Mouse (Mus musculus): ENCODE data around the gene Oas1h. TPM values are rescaled to one million over a fixed set of nuclear protein-coding genes. Genes with fewer than 3 reads are reported as not detected.
"Not testable (repeated sequence)": the region's sequence is repeated elsewhere in the genome, so short reads cannot be mapped to it uniquely, and the experiment has no call there.

The Oas1h gene
- total RNA-seq, 2 experiments from 2014 or later = not detected

DNA sequence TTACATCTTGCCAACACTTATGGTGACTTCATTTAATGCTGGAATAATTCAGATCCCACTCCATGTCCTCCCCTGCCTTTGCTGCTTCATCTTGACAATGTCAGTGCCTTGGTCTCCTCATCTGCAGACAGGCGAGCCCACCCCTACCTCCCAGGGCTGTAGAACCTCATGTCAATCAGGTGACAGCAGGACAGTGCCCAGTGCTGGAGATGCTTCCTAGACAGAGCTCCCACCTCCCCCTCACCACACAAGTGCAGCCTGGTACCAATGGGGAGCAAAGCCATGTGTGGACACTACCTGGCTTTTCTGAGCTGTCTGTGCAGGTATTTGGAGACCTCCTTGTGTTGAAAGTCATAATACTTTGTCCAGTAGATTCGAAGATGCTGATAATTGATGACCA, 17.6 kb downstream of the Oas1h start:
- intact Hi-C loops (cut with DNase I); DNase-seq: not testable (repeated sequence)

DNA sequence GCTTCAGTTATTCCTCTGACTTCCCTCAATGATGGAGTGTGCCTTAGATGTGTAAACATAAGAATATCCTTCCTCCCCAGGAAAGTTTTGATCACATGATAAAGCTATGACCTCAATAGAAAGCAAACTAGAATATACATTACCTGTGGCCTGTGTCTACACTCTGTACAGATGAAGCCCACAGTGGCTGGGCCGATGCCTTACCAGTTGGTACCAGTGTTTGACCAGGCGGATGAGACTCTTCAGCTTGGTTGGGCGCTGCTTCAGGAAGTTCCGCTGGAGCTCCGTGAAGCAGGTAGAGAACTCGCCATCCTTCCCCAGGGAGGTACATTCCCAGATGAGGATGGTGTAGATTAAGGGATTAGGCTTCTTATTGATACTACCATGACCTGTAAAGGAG, 20.5 kb downstream of the Oas1h start:
- DNase-seq; intact Hi-C loops (cut with DNase I): not testable (repeated sequence)

DNA sequence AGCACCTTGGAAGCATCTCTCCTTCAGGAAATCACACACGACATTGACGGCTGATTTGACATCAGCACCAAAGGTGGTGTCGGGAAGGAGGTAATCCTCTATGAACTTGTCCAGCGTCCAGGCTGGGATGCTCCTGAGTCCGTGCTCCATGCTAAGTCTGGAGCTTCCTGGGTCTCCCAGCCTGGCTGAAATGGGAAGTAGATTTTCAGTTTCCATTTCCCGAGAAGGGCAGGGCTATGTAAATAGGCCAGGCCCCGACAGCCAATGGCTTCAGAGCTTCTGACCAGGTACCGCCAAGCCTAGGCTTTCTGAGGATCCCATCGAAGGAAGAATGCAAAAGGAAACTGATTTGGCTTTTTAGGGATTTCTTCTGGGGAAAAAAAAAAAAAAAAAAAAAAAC, 26.2 kb downstream of the Oas1h start, which contains the start of gene Oas1g:
Oas1g (minus strand) TSS at position 201 of the 400 bp plus-strand sequence.
- intact Hi-C loops (cut with DNase I); DNase-seq: not testable (repeated sequence)

DNA sequence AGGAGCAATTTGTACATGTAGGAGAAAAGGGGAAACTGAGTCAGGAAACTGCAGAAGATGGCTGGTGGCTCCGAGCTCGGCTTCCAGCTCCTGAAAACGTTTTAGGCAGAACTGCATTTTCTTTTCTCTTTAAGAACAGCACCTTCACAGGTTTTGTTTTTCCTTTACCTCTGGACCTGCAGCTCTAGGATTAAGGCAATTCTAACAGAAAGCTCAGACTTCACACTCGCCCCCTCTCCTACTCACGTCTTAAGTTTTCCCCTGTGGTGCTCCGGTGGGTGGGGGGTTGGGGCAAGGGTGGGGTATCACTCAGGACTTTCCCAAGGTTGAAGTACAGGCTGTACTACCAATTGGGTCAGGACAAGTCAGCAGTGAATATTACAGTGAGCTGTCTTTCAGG, 26.6 kb downstream of the Oas1h start:
- intact Hi-C loops (cut with DNase I) = no loop called here
- no peak for DNase-seq

DNA sequence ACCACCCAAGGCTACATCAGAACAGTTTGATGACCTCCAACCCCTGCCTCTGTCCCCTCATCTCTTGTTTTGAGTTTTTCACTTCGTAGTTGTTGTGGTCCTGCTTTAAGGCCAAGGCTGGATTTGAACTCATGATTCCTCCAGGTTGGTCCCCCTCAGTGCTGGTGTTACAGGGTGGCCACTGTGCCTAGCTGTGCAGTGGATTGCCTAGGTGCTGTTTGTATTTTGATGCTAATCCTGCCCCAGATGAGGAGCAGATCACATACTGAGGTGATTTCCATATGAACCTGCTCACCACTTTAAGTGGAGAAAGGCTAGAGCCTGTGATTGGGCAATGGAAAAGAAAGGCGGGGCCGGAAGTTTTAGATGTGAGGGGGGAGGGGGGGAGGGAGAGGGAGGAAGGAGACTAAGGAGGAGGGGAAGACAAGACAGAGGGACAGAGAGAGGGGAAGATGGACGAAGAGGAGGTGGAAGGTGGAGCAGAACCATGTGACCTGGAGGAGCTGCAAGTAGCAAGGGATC, 27.1 kb downstream of the Oas1h start:
- intact Hi-C loops (cut with DNase I); DNase-seq: not testable (repeated sequence)

DNA sequence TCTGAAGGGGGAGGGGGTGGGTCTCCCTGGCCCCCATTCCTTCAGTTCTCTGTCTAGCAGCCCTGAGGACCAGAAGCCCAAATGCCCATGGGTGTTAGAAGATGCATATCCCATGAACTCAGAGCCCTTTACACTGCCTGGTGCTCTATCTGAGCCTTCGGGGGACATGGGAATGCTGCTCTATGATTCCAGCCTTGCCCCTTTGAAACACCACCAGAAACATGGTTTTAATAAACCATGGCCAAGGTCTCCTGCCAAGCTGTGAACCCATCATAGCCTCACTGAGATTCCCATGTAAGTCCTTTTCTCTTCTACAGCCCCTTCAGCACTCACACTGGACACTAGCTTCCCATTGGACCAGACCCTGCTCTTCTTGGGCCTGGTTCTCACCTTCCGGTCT, 28.8 kb downstream of the Oas1h start:
- intact Hi-C loops (cut with DNase I) = no loop called here
- DNase-seq = no peak

DNA sequence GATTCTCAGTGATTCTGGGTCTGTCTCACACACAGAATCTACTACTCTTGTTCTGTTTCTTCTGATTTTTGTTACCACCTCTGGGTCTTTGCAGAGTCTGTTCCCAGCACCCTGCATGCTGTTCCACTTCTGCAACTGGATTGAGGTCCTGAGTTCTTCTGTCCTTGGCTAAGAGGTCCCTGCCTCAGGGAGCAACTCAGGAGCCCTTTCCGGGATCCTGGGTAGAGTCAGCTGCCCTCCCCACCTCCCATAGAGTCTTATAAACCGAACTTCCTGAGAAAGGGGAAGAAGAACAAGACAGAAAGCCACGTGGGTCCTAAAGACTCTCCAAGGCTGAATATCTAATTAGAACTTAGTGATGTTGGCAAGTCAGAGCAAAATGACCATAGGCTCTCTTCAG, 29.8 kb downstream of the Oas1h start:
- intact Hi-C loops (cut with DNase I) = no loop called here
- DNase-seq = no peak

DNA sequence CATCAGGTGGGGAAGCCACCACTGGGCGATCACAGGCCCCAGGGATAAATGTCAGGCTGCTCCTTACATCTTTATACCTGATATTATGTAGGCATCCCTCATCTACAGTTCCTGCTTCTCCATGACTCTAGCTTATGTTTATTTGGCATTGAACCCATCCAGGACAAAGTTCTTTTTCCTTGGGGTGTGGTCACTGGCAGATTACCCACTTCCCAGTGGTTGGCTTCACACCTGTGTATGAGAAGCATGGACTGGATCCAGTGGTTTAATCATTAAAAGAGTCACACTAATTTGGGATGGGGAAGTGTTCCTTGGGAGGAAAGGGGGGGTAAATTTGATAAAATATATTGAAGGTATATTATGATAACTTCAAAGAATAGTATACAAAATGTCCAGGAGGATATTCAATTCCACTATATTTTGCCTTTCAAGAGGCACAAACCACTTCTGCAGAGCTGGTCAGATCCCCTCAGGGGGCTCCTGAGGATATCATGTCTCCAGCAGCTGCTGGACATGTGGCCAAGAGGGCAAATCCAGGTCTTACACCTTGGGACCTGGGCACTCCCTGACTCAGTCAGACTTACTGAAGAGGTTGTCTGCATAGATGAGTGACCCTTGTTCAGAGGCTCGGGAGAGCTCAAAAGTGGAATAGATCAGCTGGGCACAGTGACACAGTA, 30.5 kb downstream of the Oas1h start:
- intact Hi-C loops (cut with DNase I) = not testable (repeated sequence)

DNA sequence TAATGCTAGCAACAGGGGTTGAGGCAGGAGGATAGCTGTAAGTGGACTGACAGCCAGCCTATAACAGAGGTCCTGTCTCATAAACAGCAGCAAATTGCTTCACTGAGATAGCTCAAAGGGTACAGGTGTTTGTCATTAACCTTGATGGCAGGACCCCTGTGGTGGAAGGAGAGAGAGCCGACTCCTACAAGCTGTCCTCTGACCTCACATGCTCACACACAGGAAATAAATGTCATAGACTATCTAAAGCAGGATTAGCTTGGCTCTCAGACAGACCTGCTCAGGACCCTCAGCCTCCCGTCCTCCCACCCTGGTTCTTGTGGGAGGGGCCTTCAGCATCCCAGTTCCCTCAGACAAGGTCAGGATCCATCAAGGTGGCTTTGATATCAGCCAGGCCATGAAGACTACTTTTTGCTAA, 31.0 kb downstream of the Oas1h start:
- intact Hi-C loops (cut with DNase I) = no loop called here
- no peak for DNase-seq

More for the DNA sequence above, 30.5 kb downstream of the Oas1h start:
- not testable (repeated sequence) for DNase-seq

DNA sequence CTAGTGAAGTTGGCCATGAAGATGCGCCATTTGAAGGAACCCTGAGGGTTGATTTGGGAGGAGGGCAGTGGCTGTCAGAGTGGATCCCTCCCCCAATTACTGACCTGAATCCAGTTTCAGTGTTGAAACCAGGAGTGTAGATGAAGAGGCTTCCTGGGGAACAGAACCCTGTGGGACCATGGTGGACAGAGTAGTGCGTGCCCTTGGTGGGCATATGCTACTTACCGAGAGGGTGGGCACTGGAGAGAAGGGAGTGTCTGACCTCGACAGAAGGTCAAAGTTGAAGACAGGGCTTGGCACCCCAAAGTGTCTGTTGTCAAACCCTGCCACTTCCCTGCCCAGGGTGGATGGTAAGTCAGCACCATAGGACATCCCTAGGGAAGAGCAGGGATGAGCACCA, 32.6 kb downstream of the Oas1h start:
- intact Hi-C loops (cut with DNase I); DNase-seq: not testable (repeated sequence)

DNA sequence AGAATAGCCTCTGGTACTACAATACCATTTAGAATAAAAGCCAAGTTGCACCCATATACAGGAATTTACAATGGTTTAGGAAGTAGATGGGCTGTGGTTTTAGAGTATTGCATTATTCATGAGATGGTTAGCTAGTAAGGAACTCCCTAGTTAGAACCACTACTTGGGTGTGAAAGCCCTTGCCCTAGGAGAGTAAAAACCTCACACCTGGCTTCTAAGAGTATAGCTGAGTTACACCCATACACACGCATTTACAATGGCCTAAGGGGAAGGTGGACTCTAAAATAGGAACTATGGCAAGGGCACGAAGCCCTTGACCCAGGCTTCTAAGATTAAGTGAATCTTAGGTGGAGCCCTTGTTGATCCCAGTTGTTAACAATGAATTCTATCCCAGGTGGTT, 33.5 kb downstream of the Oas1h start:
- DNase-seq; intact Hi-C loops (cut with DNase I): not testable (repeated sequence)

DNA sequence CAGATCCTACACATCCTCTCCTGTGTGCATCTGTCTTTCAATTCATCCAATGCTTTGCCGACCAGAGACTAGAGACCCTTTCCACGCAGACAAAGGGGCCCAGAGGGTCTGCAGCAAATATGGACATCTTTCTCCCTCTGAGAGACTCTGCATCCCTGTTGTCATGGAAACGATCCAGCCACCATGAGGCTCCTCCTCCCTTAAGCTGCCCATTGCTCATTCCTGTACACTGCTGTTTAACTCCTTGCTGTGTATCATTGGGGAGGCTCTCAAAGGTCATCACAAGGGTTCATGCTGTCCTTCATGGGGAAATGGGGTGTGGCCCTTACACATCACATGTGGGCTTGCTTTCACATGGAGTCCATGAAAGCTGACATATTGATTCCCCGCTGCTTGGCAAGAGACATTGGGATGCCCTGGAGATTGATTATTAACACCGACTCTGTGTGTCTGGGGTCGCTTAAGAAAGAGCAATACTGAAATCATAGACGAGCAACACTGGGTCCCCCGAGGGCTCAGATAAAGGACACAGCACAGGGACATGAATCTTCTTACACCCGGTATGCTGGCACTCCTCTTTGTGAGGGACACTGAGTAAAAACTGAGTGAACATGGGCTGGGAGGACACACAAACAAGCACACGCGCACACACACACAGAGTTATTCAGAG, 34.1 kb downstream of the Oas1h start:
- intact Hi-C loops (cut with DNase I) = no loop called here
- DNase-seq = no peak

DNA sequence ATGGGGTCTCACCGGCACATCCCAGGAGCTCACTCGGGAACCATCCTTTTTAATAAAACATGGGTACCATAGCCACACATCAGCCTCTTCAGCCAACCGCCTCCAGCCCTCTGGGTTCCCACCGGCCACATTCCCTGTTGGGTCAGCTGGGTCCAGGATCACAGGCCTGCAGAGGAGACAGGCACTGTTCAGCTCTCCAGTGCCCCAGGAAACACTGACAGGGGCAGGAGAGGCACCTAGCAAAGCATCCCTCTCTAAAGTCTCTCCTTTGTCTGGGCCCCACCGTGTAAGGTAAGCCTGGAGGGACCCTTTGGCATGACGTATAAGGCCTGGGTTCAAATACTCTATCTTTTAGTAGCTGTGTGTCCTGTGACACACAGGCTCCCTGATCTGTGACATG, 37.1 kb downstream of the Oas1h start:
- intact Hi-C loops (cut with DNase I) = loop anchor here (2.0 kb wide), 1 partner anchor 22 kb away; no protein-coding TSS in a partner anchor
- no peak for DNase-seq

DNA sequence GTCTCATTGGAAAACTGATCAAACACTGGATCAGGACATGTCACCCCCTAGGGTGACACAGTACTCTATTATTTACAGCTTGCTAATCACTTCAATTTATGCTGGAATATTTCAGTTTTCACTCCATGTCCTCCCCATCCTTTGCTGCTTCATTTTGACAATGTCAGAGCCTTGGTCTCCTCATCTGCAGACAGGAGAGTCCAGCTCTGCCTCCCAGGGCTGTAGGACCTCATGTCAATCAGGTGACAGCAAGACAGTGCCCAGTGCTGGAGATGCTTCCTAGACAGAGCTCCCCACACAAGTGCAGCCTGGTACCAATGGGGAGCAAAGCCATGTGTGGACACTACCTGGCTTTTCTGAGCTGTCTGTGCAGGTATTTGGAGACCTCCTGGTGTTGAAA, 37.5 kb downstream of the Oas1h start:
- intact Hi-C loops (cut with DNase I) = loop anchor here (2.0 kb wide), 1 partner anchor 22 kb away; no protein-coding TSS in a partner anchor
- DNase-seq = no peak

DNA sequence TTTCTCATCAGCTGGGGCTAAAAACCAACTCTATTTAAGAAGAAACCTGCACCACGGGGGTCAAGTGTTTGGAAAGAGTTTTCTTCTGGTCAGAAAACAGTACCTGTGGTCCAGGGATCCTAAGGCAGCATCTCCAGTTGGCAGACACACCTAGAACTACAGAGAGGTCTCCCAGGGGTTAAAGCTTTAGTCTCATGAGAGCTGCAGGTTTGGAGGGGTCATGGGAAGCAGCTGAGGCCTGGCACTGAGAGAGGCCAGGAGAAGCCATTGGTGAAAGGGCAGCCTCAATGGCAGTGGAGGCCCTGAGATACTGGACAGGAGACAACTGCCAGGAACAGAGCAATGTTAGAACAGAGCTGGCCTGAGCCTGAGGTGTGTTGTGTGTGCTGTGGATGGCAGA, 39.4 kb downstream of the Oas1h start:
- intact Hi-C loops (cut with DNase I) = no loop called here
- no peak for DNase-seq

DNA sequence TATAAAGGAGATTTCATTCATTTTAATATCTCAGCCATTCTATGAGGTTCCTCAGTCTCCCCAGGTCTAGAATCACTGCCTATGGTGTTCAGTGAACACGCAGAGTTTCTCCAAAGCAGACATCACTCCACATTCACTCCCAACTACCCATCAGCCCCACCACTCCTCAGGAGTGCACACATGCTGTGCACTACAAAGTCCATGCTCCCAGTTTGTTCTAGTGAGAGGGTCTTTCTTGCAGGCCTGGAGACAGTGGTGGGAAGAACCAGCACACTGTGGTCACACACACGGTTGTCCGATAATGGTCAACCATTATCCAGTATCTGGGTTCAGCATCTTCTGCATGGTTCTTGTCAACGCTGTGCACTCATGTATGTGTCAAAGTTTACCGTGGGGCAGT, 40.8 kb downstream of the Oas1h start:
- DNase-seq = no peak
- intact Hi-C loops (cut with DNase I) = no loop called here

DNA sequence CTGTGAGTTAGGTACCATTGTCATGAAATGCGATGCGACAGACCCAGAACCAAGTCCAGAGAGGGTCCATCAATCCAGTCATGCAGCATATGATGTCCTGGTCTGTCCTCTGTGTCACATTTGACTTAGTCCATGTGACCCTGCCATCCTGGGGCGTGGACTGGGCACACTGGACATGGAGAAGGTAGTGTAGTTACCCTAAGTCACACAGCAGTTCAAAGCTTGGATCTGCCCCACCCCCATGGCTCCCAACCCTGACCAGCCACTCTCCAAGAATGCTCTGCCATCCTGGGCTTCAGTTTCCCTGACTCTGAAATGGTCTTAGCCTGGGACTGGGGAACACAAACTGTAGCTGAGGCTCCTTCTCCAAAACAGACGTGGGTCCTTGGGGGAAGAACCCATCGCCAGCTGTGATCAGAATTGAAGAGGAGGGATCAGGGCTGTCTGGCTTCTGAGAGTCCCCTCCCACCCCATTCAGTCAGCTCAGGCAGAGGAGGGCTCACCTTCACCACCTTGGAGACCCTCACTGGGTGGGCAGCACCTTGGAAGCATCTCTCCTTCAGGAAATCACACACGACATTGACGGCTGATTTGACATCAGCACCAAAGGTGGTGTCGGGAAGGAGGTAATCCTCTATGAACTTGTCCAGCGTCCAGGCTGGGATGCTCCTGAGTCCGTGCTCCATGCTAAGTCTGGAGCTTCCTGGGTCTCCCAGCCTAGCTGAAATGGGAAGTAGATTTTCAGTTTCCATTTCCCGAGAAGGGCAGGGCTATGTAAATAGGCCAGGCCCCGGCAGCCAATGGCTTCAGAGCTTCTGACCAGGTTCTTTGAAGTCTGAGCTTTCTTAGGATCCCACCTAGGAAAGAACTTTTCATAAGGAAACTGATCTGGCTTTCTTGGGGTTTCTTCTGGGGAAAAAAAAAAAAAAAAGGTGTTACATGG, 45.8 kb downstream of the Oas1h start, which contains the start of gene Oas1a:
Oas1a (minus strand) TSS at position 731 of the 943 bp plus-strand sequence.
- intact Hi-C loops (cut with DNase I); DNase-seq: not testable (repeated sequence)

DNA sequence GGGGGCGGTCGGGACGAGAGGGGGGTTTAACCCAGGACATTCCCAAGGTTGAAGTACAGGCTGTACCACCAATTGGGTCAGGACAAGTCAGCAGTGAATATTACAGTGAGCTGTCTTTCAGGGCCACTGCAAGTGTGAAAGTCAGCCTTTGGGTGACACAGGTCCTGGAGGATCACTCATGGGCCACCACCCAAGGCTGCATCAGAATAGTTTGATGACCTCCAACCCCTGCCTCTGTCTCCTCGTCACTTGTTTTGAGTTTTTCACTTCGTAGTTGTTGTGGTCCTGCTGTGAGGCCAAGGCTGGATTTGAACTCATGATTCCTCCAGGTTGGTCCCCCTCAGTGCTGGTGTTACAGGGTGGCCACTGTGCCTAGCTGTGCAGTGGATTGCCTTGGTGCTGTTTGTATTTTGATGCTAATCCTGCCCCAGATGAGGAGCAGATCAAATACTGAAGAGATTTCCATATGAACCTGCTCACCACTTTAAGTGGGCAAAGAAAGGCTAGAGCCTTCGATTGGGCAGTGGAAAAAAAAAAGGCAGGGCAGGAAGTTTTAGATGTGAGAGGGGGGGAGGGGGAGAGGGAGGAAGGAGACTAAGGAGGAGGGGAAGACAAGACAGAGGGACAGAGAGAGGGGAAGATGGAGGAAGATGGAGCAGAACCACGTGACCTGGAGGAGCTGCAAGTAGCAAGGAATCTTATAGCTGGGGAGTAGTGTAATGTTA, 47.1 kb downstream of the Oas1h start:
- intact Hi-C loops (cut with DNase I) = no loop called here
- no peak for DNase-seq

DNA sequence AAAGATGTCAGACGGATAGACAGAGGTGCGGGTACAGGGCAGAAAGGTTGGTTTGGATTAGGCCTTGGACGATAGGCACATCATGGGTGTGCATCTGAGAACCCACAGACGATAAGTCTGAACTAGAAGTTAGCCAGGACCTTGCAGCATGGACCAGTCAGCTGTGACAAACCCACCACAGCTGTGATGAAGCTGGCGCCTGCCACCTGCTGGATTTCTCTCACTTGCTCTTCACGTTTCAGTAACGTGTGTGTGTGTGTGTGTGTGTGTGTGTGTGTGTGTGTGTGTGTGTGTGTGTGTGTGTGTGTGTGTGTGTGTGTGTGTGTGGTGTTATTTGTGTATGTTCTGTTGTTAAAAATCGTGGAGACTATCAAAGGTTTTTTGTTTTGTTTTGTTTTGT, 53.0 kb downstream of the Oas1h start, which contains the start of gene Oas1d:
Oas1d (plus strand) TSS at position 333 of the 400 bp plus-strand sequence.
- intact Hi-C loops (cut with DNase I); DNase-seq: not testable (repeated sequence)

Data from gastrocnemius, postnatal 36 days (tissue).